Mouse (Mus musculus) thymus, postnatal 0 days (tissue): ENCODE results near the gene Comt. TPM values are rescaled to one million over a fixed set of nuclear protein-coding genes. Genes with fewer than 3 reads are reported as not detected.

Experiments used
- DNase-seq: peaks from one replicate; pipeline ENCODE4 v3.0.0-alpha.2; 2015; ENCODE audit warnings: low spot score
- polyA plus RNA-seq: library from polyadenylated mRNA; unstranded; fragments of >200 nt; fragmentation: Nextera tagmentation; extraction: Ambion mirVana; gene quantifications from 2 replicates; pipeline ENCODE4 v1.2.1, GENCODE M21; 2015

Gene Comt
- polyA plus RNA-seq: 73.8 and 83.6 TPM in 2 replicates

DNA sequence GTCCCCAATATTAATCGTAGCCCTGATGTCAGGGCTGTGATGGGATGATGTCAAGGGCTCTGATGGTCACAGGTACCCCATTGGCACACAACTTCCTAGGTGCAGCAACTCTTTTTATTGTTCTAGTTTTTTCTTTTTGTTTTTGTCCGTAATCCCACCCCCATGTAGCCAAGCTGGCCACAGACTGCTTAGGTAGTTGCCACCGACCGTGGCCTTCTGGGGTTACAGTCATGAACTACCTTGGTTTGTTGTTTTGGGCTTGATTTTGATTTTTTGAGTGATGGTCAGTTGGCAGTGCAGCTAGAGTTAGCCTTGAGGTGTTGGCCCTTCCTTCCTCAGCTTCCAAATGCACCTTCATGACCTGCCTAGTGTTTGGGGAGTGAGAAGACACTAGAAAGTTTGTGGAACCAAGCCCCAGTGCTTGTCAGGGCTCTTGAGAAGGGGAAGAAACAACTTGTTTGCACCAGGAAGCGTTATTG, at the start of gene Comt:
TSS of gene Comt (minus strand) at position 51 of the 479 bp plus-strand sequence.
- no peak for DNase-seq

GRCm38 (mm10) chr16:18474021-18474420, 47.4 kb upstream of the Comt start:
- DNase-seq: no peak

- DNase-seq: peak; percentile 46
These were observed 46.3 kb upstream of the Comt start for GRCm38 (mm10) chr16:18472976-18473375.

- no peak for DNase-seq
These were observed 45.8 kb upstream of the Comt start for GRCm38 (mm10) chr16:18472416-18472815.

DNA sequence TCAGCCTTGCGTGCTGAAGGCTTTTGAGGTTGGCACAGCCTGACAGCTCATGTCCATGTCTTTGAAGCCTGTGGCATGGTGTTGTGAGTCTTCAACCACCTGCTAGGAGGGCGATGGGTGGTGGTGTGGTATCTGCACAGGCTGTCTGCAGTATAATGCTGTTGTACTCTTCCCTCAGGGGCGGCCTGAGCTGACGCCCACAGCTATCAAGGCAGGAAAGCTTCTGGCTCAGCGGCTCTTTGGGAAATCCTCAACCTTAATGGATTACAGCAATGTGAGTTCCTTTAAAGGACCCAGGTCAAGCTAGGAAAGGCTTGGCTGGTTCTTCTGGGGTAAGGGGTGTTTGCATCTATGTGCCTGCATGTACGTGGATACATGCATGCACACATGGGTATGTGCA, 45.3 kb upstream of the Comt start:
- peak; percentile 28 for DNase-seq

GRCm38 (mm10) chr16:18471381-18471955, 44.8 kb upstream of the Comt start:
- no peak for DNase-seq

GRCm38 (mm10) chr16:18470829-18471228, 44.2 kb upstream of the Comt start:
- no peak for DNase-seq

- peak; percentile 78 for DNase-seq
These were observed 37.6 kb upstream of the Comt start for GRCm38 (mm10) chr16:18464271-18464670.

DNA sequence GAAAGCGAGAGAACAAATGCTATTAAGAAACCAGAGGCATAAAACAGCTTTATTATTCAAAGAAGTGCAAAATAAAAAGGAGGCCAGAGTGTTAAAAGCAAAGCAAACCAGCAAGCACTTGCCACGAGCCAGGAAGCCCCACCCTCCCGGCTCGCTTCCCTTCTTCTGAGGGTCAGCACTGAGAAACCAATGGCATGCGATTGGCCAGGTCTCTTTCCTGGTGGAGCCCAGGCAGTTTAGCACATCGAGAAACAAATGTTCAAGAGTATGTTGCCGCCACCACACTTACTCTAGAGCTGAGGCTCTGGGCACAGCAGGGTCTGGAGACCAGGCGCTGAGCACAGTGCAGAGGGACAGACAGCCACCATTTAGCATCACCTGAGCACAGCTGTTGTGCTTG, 35.9 kb upstream of the Comt start:
- DNase-seq: peak; percentile 26

DNA sequence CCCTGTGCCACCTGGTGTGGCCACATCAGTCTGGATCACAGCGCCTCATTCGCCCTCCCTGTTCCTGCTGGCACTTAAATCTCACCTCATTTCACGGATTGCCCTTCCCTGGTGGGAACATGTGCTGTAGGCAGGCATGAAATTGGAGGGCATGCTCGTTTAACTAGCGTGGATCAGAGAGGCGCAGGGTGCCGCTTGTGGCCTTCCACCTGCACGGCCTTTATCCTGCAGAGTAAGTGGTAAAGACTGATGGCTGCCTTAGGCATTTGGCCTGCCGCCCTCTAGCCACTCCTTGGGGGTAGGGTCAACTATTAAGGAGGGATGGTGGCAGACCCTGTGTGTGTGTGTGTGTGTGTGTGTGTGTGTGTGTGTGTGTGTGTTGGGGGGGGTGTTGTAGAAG, 35.4 kb upstream of the Comt start:
- DNase-seq: peak; percentile 31

DNA sequence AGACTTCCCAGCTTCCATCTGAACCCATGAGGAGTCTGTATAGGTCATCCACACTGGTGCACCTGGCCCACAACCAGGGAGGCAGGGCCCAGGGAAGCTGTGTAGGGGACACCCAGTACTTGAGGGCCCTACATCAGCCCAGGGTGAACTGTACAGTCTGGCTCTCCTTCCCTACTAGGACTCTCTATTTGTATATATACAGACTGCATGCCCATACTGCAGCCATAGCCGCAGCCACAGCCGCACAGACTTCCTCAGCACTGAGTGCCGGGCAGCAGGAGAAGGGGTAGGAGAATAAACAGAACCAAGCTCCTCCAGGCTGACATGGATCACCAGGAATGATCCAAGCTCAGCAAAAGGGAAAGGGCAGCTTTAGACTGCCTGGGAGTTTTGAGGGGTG, 34.2 kb upstream of the Comt start:
- peak; percentile 21 for DNase-seq

GRCm38 (mm10) chr16:18459955-18460370, 33.3 kb upstream of the Comt start:
- DNase-seq: peak; percentile 92

GRCm38 (mm10) chr16:18459335-18459954, 32.8 kb upstream of the Comt start:
- peak; percentile 42 for DNase-seq

- DNase-seq: peak; percentile 24
These were observed 32.0 kb upstream of the Comt start for GRCm38 (mm10) chr16:18458661-18459060.

GRCm38 (mm10) chr16:18455407-18455806, 28.8 kb upstream of the Comt start:
- no peak for DNase-seq

DNA sequence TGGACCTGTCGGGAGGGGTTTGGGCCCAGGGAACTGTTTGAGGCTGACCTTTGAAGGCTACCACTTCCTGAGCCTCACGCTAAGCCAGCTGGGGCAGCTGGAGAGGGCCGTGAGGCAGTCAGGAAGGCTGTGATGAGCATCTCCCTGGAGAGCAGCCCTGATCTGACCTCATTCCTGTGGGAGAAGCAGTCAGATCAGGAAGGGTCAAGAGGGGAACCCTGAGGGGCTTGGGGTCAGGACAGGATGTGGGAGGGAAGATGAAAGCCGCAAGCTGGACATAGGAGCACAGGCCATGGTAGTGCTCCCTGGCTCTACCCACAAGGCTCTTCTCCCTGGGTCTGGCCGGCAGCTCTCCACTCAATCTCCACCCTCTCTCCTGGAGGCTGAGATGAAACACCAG, 27.2 kb upstream of the Comt start:
- peak; percentile 6 for DNase-seq

DNA sequence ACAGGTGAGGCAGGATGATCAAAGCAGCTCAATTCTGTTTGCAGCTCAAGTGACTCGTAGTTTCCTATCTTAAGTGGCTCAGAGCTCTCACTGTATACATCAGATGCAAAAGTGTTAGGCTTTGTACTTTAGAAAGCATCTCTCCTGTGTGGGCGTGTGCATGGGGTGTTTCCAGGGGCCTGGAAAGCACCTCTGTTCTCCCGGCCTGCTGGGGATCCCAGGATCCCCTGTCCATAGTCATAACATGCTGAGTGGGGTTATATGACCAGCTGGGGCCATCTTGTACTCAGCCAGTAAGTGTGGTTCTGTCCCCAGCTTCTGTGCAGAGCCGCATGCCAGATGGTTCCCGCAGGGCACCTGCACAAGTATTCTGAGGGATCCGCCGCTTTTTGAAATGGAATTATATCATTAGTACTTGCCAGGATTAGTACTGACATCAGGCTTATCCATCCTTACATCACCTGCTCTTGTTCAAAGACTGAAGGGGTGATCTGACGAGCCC, 25.8 kb upstream of the Comt start:
- DNase-seq: peak; percentile 15

DNA sequence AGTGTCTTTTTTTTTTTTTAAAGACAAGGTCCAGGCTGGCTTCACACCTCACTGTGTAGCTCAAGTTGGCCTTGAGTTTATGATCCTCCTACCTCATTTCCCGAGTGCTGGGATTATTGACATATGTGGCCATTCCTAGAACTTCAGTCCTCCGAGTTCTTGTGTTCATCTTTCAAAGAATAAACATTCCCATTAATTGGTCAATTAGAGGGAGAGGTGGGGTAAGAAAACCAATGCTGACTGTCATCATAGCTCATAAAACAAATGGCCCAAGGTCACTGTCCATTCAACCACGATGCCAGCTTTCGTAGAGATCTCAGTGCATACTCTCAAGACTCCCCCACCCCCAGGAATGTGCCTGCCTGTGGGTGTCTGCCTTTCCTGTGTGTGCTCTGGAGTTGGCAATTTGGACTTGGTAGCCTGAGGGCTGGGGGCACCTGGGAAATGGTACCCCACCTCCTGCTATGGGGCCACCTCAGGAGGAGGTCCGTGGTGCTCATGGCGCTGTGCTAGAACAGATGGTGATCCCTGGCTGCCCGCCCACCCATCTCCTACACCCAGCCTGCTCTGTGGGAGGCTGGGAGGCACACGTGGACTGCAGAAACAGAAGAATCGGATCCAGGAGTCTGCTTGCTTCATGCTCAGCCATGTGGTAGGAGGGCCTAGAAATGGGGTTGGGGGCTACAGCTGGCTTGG, 25.0 kb upstream of the Comt start:
- DNase-seq: no peak

DNA sequence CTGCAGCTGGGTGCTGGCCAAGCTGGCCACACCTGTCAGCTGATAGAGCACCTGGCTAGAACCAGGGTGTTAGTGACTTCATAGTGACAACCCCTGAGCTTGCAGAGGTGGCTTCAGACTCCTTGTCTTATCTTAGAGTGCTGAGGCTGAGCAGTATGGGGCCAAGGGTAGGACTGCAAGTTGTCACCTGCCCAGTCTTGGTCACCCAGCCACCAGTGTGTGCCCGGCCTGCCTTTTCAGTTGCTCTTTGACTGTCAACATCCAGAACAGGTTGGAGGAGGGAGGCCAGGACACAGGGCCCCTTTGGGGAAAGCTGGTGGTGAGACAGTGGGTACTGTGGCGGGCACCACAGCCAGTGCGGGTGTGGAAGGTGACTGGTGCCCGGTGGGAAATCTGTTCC, 22.4 kb upstream of the Comt start:
- DNase-seq: no peak

GRCm38 (mm10) chr16:18448104-18448503, 21.5 kb upstream of the Comt start:
- no peak for DNase-seq

DNA sequence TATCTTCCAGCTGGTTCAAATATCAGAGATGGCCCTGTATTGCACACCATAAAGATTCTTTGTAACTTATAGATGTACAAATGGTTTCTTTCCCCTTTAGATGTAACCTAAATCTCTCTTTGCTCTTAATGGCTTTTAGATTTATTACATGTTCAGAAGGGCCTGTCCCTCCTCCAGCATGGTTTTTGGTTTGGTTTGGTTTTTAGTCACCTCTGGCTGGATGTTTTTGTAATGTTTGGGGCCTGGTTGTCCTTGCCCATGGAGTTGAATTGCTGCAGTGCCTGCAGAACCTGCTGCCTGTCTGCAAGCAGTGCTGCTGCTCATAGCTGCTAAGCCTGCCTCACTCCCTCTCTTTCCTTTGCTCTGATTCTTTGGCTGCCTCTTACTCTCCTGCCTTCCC, 20.6 kb upstream of the Comt start:
- no peak for DNase-seq

DNA sequence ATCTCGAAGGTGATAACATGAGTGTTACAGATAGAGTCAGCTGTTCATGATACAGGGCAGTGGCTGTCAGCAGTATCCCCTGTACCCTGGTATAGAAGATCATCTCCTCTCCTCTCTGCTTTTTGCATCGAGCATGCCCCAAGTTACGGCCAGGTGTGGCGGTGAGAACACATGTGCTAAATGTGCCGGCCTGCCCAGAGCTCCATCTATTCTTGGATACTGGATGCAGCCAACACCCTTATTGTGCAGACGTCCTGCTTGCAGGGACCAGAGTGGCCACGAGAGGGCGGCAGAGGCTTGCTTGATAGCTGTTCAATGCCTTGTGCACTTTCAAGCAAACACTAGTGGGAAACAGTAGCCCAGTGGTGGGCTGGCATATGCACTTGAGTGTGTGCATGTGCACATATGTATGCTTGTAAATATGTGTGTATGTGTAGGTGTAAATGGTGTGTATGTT, 16.8 kb upstream of the Comt start:
- peak; percentile 91 for DNase-seq
